Mouse (Mus musculus) E14TG2a.4 (cell line): ENCODE measurements around the gene Macrod2.

Experiments used
- CTCF ChIP-seq: conservative IDR thresholded peaks from 2 replicates; pipeline ENCODE4 v1.5.1; 2014; ENCODE audit warnings: low read length
- NANOG ChIP-seq: IDR thresholded peaks from 2 replicates; pipeline ENCODE4 v1.6.1; 2014; ENCODE audit warnings: borderline replicate concordance, low read length, mixed read lengths

- TF ChIP-seq CTCF (no peak), NANOG (no peak)
Measured at GRCm38 (mm10) chr2:142217371-142217770, 1822.3 kb downstream of the Macrod2 start.
